Mouse (Mus musculus) spleen, adult 2 months (tissue): Measurements from ENCODE around the gene Dse.

ENCODE experiments used
- CTCF ChIP-seq: fragments of 200-500 bp; IDR thresholded peaks from 2 replicates; pipeline ENCODE4 v1.5.1; 2011; ENCODE audit warnings: mild to moderate bottlenecking, inconsistent platforms; ENCODE audit not compliant: insufficient read depth, insufficient read length, insufficient replicate concordance; ENCODE audit errors: extremely low read depth
- POLR2A ChIP-seq: fragments of 200-500 bp; IDR thresholded peaks from 2 replicates; pipeline ENCODE4 v1.6.1; 2011; ENCODE audit warnings: low read depth, low read length, inconsistent platforms

DNA sequence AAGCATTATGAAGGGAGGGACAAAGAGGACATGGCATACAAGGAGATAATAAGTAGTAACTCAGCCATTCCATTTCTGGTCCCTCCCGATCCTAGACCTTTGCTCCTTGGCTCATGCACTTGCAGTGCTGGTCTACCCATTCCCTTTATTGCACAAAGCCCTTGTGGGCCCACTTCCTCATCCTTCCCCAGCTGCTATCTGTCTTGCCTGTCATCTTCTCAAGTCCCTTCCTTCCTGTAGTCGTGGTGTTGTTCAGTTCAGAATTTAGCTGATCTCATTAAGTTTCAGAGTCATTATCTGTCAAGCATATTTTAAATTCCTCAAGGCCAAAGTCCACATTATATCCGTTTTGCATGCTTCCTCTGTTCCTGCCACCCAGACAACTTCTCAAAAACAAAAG is 9.5 kb downstream of the Dse start:
- TF ChIP-seq POLR2A (no peak), CTCF (no peak)
